Mouse (Mus musculus): ENCODE results near the gene Gucd1. TPM values are rescaled to one million over a fixed set of nuclear protein-coding genes. Genes with fewer than 3 reads are reported as not detected.

Gucd1 gene
- total and polyA plus RNA-seq, 2 experiments: 115 to 166 TPM

DNA sequence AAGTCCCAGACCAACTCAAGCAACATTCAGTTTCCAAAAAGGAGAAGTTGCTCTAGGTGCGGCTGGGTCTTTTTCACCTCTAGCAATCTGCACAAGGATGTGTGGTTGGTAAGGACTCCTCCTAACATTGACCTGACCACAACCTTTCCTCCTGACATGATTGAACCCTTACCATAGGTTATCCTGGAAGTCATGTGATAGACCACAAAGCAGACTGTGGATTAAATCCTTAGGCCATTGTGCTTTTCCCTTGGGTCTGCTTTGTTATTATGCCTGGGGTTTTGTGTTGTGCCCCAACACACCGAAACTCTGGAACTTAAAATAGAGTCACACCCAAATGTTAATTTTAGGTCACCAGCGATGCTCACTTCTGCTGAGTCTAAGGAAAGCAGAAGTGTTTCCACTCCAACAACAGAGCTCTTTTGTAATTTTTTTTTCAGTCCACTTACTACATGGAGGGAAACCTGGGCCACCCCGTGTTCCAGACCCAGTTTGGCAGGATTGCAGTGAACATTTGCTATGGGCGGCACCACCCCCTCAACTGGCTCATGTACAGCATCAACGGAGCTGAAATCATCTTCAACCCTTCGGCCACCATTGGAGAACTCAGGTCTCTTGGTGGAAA lies 88.1 kb downstream of the Gucd1 start:
- DNase-seq (ENCODE audit: extremely low read depth, low read depth, low spot score): peak; percentile 45
- Histone ChIP-seq H3K27me3 (ENCODE audit: control insufficient read depth, insufficient read depth, low read length) (no peaks in the 10 kb centered on the region), H3K4me3 (ENCODE audit: insufficient read depth, low read depth, low read length) (no peak overlapping the region), H3K4me1 (ENCODE audit: control insufficient read depth, insufficient read depth, low read length) (peaks cover 9% of the 10 kb centered on the region), H3K79me2 (ENCODE audit: control insufficient read depth, insufficient read depth, low read length) (no peaks in the 10 kb centered on the region; the same call in 1 of the 2 replicates), H3K36me3 (ENCODE audit: control insufficient read depth, insufficient read depth, low read length) (peaks cover 39% of the 10 kb centered on the region), H3K27ac (replicated peaks; ENCODE audit: insufficient read depth, low read depth, low read length) (peak overlapping the region; percentile 94), H3K9ac (ENCODE audit: low read depth, low read length) (peak overlapping the region; percentile 78)
- WGBS: 42% methylated on average over 7 of the region's 7 CpGs
- no peak for TF ChIP-seq CTCF (IDR thresholded peaks at IDR 0.05; ENCODE audit: low read depth, low read length)
- no peak for TF ChIP-seq POLR2A (IDR thresholded peaks at IDR 0.05; ENCODE audit: extremely low read depth, insufficient read depth, low read length)

DNA sequence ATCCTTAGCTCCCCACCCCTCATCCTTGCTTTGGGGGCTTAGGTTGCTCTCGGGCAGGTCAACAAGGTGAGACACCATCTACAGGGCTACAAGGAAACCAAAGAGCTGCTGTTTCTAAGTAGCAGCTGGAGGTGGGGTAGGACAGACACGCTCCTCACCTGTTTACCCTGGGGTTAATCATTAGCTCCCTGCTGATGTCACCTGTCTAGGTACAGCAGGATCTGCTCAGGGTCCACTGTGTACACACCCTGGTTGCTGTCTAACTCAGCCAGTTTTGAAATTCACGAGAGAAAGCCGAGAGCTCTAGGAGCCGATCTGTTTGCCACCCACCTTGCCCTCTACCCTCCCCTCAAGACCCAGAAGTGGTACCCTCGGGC lies 88.8 kb downstream of the Gucd1 start:
- H3K4me3 ChIP-seq (ENCODE audit: insufficient read depth, low read depth, low read length): no peak overlapping the region
- TF ChIP-seq CTCF (IDR thresholded peaks at IDR 0.05; ENCODE audit: low read depth, low read length) (no peak), POLR2A (IDR thresholded peaks at IDR 0.05; ENCODE audit: extremely low read depth, insufficient read depth, low read length) (no peak)
- H3K4me1 ChIP-seq (ENCODE audit: control insufficient read depth, insufficient read depth, low read length): peaks cover 9% of the 10 kb centered on the region
- H3K36me3 ChIP-seq (ENCODE audit: control insufficient read depth, insufficient read depth, low read length): peaks cover 39% of the 10 kb centered on the region
- peak; percentile 97 for DNase-seq (ENCODE audit: extremely low read depth, low read depth, low spot score)
- WGBS: 23% methylated on average over 6 of the region's 6 CpGs
- H3K27ac ChIP-seq (replicated peaks; ENCODE audit: insufficient read depth, low read depth, low read length): peak overlapping the region; percentile 94
- no peaks in the 10 kb centered on the region; the same call in 1 of the 2 replicates for H3K79me2 ChIP-seq (ENCODE audit: control insufficient read depth, insufficient read depth, low read length)
- no peaks in the 10 kb centered on the region for H3K27me3 ChIP-seq (ENCODE audit: control insufficient read depth, insufficient read depth, low read length)
- H3K9ac ChIP-seq (ENCODE audit: low read depth, low read length): peak overlapping the region; percentile 78

DNA sequence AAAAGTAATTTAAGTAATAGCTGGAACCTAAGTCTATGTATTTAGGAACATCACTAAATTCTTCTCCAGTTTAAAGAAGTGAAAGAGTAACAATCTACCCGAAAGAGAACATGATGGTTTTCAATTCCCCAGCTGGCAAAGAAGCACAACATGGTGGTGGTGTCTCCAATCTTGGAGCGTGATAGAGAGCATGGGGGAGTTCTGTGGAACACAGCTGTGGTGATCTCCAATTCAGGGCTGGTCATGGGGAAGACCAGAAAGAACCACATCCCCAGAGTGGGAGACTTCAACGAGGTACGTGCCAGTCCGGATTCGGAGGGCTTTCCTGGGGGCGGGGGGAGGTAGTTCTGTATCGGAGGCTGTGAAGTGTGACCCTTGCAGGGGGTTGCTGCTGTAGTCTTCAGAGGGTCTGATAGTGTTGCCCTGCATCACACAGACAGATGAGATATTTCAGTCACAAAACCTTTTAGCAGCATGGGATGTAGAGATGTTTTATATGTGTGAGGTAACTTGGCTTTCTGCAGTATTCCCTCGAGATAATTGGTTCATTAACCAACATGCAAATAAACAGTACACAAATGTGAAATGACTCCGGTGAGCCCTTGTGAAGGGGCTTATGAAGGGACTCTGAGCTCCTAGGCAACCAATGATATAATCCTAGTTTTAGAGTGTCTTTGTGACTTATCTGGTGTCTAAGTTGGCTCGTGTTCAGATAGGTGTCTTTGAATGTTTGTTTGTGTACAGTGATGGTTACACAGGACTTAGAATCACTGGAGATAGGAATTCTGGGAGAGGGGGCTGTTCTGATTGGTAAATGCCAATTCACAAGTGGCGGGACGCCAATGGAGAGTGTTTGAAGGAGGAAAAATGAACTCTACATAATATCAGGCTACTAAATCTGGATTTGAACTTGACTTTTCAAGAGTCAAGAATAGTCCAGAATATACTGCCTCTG lies 89.4 kb downstream of the Gucd1 start:
- 63% methylated on average over 13 of the region's 13 CpGs for WGBS
- H3K4me3 ChIP-seq (ENCODE audit: insufficient read depth, low read depth, low read length): no peak overlapping the region
- H3K27ac ChIP-seq (replicated peaks; ENCODE audit: insufficient read depth, low read depth, low read length): peak overlapping the region; percentile 93
- H3K4me1 ChIP-seq (ENCODE audit: control insufficient read depth, insufficient read depth, low read length): peaks cover 9% of the 10 kb centered on the region
- H3K79me2 ChIP-seq (ENCODE audit: control insufficient read depth, insufficient read depth, low read length): no peaks in the 10 kb centered on the region; the same call in 1 of the 2 replicates
- TF ChIP-seq POLR2A (IDR thresholded peaks at IDR 0.05; ENCODE audit: extremely low read depth, insufficient read depth, low read length) (no peak), CTCF (IDR thresholded peaks at IDR 0.05; ENCODE audit: low read depth, low read length) (no peak)
- peak overlapping the region; percentile 45; the same call in 1 of the 2 replicates for H3K9ac ChIP-seq (ENCODE audit: low read depth, low read length)
- H3K27me3 ChIP-seq (ENCODE audit: control insufficient read depth, insufficient read depth, low read length): no peaks in the 10 kb centered on the region
- H3K36me3 ChIP-seq (ENCODE audit: control insufficient read depth, insufficient read depth, low read length): peaks cover 45% of the 10 kb centered on the region
- DNase-seq (ENCODE audit: extremely low read depth, low read depth, low spot score): peak; percentile 90

DNA sequence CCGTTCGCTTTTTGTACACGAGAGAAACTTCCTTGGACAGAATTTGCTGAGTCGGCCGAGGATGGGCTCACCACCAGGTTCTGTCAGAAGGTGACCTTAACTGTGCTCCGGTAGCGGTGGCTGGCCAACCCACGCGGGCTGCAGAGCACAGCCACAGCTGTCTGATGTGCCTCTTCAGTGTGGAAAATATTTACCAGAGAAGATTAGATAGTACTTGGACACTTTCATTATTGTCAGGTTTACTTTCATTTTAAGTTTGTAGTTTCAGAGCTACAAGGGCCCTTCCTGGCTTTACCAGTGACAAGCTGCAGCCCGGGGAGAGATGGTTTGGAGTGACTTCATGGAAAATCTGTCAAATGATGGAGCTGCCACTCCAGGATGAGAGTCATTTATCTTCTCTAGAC lies 93.3 kb downstream of the Gucd1 start:
- DNase-seq (ENCODE audit: extremely low read depth, low read depth, low spot score): no peak
- peaks cover 9% of the 10 kb centered on the region for H3K4me1 ChIP-seq (ENCODE audit: control insufficient read depth, insufficient read depth, low read length)
- 0 out of 2 replicates have a peak overlapping the region, but pooled peaks have one; percentile 0 for H3K27ac ChIP-seq (replicated peaks; ENCODE audit: insufficient read depth, low read depth, low read length)
- H3K9ac ChIP-seq (ENCODE audit: low read depth, low read length): no peak overlapping the region
- peak overlapping the region; percentile 8; the same call in 1 of the 2 replicates for H3K4me3 ChIP-seq (ENCODE audit: insufficient read depth, low read depth, low read length)
- no peak for TF ChIP-seq CTCF (IDR thresholded peaks at IDR 0.05; ENCODE audit: low read depth, low read length)
- TF ChIP-seq POLR2A (IDR thresholded peaks at IDR 0.05; ENCODE audit: extremely low read depth, insufficient read depth, low read length): no peak
- peaks cover 44% of the 10 kb centered on the region for H3K36me3 ChIP-seq (ENCODE audit: control insufficient read depth, insufficient read depth, low read length)
- WGBS: 19% methylated on average over 10 of the region's 10 CpGs
- no peaks in the 10 kb centered on the region for H3K27me3 ChIP-seq (ENCODE audit: control insufficient read depth, insufficient read depth, low read length)
- H3K79me2 ChIP-seq (ENCODE audit: control insufficient read depth, insufficient read depth, low read length): no peaks in the 10 kb centered on the region

GRCm38 (mm10) chr10:75418747-75419146 lies 99.0 kb downstream of the Gucd1 start:
- H3K27me3 ChIP-seq (ENCODE audit: control insufficient read depth, insufficient read depth, low read length): no peaks in the 10 kb centered on the region
- WGBS: 69% methylated on average over 4 of the region's 4 CpGs
- no peaks in the 10 kb centered on the region; the same call in none of the 2 replicates for H3K4me1 ChIP-seq (ENCODE audit: control insufficient read depth, insufficient read depth, low read length)
- peak; percentile 0 for DNase-seq (ENCODE audit: extremely low read depth, low read depth, low spot score)
- peaks cover 62% of the 10 kb centered on the region for H3K36me3 ChIP-seq (ENCODE audit: control insufficient read depth, insufficient read depth, low read length)
- no peak for TF ChIP-seq POLR2A (IDR thresholded peaks at IDR 0.05; ENCODE audit: extremely low read depth, insufficient read depth, low read length)
- TF ChIP-seq CTCF (IDR thresholded peaks at IDR 0.05; ENCODE audit: low read depth, low read length): no peak
- H3K79me2 ChIP-seq (ENCODE audit: control insufficient read depth, insufficient read depth, low read length): peaks cover 9% of the 10 kb centered on the region; the same call in 1 of the 2 replicates
- no peak overlapping the region for H3K4me3 ChIP-seq (ENCODE audit: insufficient read depth, low read depth, low read length)
- no peak overlapping the region for H3K9ac ChIP-seq (ENCODE audit: low read depth, low read length)
- no peak overlapping the region for H3K27ac ChIP-seq (replicated peaks; ENCODE audit: insufficient read depth, low read depth, low read length)

Measured in liver, adult 2 months (tissue).